Mouse (Mus musculus) R1 (cell line): ENCODE measurements at regions not wholly inside any gene's neighbourhood (a gene's known extent, or its start where the extent isn't known, plus 50 kb on each side); places are given as distances from the start of the nearest gene placed in this dataset.
A peak's percentile ranks its signal among the peaks of the same experiment; 100 is the strongest.

Source experiments
- DNase-seq: peaks from one replicate; pipeline ENCODE4 v3.0.0-alpha.2; 2018; ENCODE audit warnings: low read depth, low spot score

- DNase-seq = no peak
Measured at GRCm38 (mm10) chr3:42661956-42662355, 919.5 kb downstream of the D3Ertd751e start.

GRCm38 (mm10) chr3:42676668-42677398 lies 934.4 kb downstream of the D3Ertd751e start:
- DNase-seq = no peak

DNA sequence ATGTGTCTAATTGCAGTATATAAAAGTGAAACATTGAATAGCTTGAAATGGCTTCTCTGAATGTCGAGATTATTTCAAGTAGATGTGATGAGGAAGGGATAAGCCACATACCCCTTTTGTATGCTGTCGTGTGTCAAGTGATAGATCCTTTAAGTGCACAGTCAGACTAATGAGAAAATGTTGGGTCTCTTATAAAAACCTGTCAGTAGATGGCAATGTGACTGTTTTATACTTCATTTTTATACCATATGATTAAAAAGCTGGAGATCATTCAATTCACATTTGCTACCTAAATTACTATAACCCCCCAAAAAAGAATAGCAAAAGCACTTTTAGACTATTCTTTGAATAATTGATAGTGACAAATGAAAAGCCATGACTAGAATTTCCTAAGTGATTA lies 952.3 kb downstream of the D3Ertd751e start:
- DNase-seq = no peak

DNA sequence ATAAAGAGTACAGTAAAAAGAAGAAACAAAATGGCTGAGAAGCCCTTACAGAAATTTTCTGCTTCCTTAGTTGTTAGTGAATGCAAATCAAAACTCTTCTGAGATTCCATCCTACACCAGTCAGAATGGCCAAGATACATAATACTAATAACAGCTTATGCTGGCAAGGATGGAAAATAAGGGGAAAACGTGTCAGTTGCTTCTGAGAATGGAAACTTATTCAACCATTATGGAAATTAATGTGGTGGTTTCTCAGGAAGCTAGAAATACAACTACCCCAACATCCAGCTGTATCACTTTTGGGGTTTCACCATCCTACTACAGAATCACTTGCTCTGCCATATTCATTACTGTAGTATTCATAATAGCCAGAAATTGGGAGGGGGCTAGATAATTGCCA lies 996.5 kb downstream of the D3Ertd751e start:
- DNase-seq = no peak

DNA sequence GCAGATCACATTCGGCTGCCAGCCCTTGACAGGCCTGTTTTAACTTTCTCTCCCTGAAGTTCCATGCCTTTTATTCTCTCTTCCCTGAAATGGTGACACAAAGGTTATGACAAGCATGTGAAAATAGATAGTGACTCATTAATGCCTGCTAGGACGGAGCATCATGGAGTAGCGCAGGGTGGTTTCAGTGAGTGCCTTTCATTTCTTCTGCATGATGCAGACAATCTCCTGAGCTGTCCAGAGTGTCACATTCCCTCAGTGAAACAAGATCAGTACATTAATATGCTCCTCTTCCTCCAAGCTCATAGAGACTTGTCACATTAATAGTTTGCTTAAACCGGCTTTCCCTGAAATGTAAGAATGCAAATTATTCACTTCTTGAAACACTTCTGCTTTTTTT lies 1010.7 kb downstream of the D3Ertd751e start:
- DNase-seq = no peak

GRCm38 (mm10) chr3:42757335-42757734 lies 1014.9 kb downstream of the D3Ertd751e start:
- no peak for DNase-seq

GRCm38 (mm10) chr3:42757830-42758385 lies 1015.5 kb downstream of the D3Ertd751e start:
- no peak for DNase-seq

GRCm38 (mm10) chr3:42762205-42762604 lies 1019.8 kb downstream of the D3Ertd751e start:
- no peak for DNase-seq

DNA sequence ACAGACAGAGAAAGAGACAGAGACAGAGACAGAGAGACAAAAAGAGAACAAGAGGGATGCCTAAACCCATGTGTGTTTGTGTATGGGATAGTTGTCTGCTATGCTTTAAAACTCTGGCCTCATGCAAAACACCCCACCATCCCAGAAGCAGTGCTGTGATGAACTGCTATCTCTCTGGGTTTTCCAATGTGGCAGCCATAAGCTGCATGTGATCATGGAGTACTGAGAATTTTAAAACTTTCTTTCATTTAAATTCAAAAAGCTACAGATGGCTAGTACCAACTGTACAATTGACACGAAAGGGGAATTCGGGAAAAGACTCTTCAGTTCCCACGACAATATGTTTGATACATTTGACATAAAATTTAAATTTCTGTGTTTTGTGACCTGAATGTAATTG lies 1041.1 kb downstream of the D3Ertd751e start:
- DNase-seq = no peak

DNA sequence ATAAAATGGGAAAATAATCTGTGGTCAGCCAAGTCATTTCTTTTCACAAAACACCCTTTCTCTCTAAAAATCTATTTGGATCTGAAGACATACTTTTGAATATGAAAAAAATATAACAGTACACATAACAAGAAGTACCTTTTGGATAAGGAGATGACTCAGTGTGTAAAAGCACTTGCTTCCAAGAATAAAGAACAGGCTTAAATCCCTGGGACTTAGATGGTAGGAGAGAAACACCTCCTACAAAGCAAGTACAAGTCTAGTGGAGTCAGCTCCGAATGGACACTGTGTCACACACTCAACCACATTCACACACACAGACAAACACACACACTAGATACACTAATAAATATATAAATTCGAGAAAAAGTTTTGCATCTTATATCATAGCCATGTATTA lies 1041.8 kb downstream of the D3Ertd751e start:
- DNase-seq = no peak

DNA sequence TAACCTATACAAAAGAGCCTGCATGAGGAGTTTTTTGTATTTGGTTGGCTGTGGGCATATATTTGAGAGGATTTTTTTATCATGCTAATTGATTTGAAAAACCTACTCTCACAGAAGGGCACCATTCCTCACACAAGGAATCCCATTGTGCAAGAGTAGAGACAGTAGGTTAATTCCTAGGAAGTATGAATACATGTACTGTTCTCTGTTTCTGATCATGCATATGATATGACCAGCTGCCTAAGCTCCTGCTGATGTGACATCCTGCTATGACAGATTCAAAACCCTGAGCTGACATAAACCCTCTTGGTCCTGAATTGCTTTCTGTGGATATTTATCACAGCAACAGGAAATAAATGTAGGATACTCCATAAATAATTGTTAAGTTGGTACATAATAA lies 1048.0 kb downstream of the D3Ertd751e start:
- no peak for DNase-seq

DNA sequence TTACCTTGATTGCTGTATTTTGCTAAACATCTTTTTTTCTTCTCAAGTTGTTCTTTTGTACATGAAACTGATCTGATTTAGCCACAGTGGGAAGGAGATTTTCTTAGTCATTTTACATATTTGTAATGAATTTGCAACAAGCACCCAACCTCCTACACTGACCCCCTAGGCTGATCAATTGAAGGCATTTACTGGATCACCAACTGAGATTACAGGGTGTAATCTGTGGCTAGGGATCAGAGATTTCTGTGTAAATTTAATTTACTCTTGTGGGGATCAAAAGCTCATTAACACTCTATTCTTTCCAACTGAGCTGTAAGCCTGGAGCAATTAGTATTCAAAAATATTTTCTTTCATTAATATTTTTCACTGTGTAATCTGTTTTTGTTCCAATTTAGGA lies 1049.5 kb downstream of the D3Ertd751e start:
- DNase-seq = no peak

GRCm38 (mm10) chr3:42830456-42830855 lies 1088.0 kb downstream of the D3Ertd751e start:
- no peak for DNase-seq

GRCm38 (mm10) chr3:42867370-42867769 lies 1125.0 kb downstream of the D3Ertd751e start:
- DNase-seq = peak; percentile 5

GRCm38 (mm10) chr3:42878972-42879371 lies 1136.6 kb downstream of the D3Ertd751e start:
- DNase-seq = no peak

DNA sequence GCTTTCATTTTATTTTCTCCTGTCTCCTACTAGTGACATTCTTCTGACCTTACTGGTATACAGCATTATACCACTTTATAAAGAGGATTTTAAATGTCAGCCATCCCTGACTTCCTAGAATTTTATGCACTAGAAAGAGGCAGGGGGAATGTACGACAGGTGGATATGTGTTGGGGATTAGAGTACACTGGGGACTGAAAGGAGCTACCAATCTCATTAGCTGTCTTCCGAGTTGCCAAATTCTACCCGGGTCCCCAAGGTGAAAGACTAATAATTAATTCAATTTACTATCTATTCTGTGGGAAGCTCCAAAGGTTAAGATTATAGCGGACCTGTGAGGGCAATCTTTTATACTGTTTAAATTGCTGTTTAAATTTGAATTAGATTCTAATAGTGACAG lies 1142.1 kb downstream of the D3Ertd751e start:
- no peak for DNase-seq

GRCm38 (mm10) chr3:42892016-42892699 lies 1149.7 kb downstream of the D3Ertd751e start:
- no peak for DNase-seq

DNA sequence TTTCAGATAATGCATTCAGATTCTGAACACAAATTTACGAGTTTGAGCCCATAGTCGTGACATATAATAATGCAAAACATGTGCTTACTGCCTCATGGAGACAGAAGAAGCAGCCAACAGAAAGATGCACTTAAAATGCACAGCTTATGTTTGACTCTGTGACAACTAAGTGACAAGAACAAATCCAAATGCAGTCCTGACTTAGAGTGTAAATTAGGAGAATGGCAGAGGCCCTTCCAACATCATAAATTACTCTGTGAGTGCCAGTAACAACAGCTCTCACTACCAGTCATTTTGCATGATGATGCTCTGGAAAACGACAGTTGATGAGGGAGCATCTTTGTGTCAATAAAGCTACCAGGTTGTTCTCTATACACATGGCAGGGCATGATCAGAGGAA lies 1153.4 kb downstream of the D3Ertd751e start:
- no peak for DNase-seq

- no peak for DNase-seq
Measured at GRCm38 (mm10) chr3:42897936-42898335, 1155.5 kb downstream of the D3Ertd751e start.

- DNase-seq = no peak
Measured at GRCm38 (mm10) chr3:42898934-42899333, 1156.5 kb downstream of the D3Ertd751e start.

- DNase-seq = no peak
Measured at GRCm38 (mm10) chr3:42900984-42901383, 1158.6 kb downstream of the D3Ertd751e start.

DNA sequence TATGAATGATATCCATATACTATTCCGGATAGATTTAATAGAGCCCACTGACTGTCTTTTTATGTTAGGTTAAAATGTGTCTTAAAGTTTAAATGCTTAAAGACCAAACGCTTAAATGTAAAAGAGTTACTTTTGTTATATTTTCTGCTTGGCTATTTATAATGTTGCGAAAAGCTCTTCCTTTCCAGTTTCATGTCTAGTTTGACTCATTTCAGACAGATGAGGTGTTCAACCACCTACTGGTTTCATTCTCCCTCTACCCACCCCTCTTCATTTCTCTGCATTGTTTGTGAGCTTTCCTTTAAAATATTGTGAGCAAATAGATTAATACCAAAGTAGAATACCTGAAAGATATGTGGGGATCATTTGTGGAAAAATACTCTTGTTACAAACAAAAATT lies 1163.8 kb downstream of the D3Ertd751e start:
- DNase-seq = no peak

GRCm38 (mm10) chr3:42908404-42908803 lies 1166.0 kb downstream of the D3Ertd751e start:
- no peak for DNase-seq
